ENCODE assay signal across 15 mouse cellular contexts in genomic region chr6:94618671-94619070, GRCm38 (mm10).
"Had no signal": no experiment of that assay in that cellular context is flagged by ENCODE, and none has a peak within 500 bp of the region (broad histone marks: within the 10 kb centered on the region; RNA-seq: fewer than 3 reads in every experiment).

No protein-coding gene starts in this region.

- ATAC-seq: liver, postnatal 0 days had no signal

- H3K4me2 ChIP-seq: liver, embryonic 13.5 days; lung, embryonic 15.5 days; midbrain, embryonic 11.5 days; neural tube, embryonic 15.5 days had no signal

- H3K4me3 ChIP-seq: left cerebral cortex, adult 2 months; liver, embryonic 13.5 days; lung, embryonic 15.5 days; megakaryocyte, embryonic 14.5 days; myocyte; neural tube, embryonic 15.5 days had no signal

- H3K9ac ChIP-seq: liver, embryonic 13.5 days; liver, postnatal 0 days; lung, embryonic 15.5 days; neural tube, embryonic 15.5 days had no signal

- H3K36me3 ChIP-seq: liver, embryonic 13.5 days had no signal

- DNase-seq: kidney, postnatal 10 days; kidney, postnatal 4 days; liver; liver, embryonic 13.5 days; liver, postnatal 0 days; lung, postnatal 14 days; thymus, postnatal 4 days had no signal

- H3K4me1 ChIP-seq: liver, embryonic 13.5 days; lung, embryonic 15.5 days; megakaryocyte, embryonic 14.5 days had no signal

- H3K27me3 ChIP-seq: liver, embryonic 13.5 days; lung, embryonic 15.5 days; neural tube, embryonic 15.5 days had no signal

- H3K27ac ChIP-seq: left cerebral cortex, adult 2 months; liver, embryonic 13.5 days; lung, embryonic 15.5 days; macrophage; neural tube, embryonic 15.5 days; stomach, postnatal 0 days had no signal

- H3K9me3 ChIP-seq: liver, embryonic 13.5 days; lung, embryonic 15.5 days; megakaryocyte, embryonic 14.5 days; neural tube, embryonic 15.5 days had no signal
